Mouse (Mus musculus) lung, postnatal 36 days (tissue): ENCODE measurements at regions not wholly inside any gene's neighbourhood (a gene's known extent, or its start where the extent isn't known, plus 50 kb on each side); places are given as distances from the start of the nearest gene placed in this dataset.
A peak's percentile ranks its signal among the peaks of the same experiment; 100 is the strongest.
"Not testable (repeated sequence)": the region's sequence is repeated elsewhere in the genome, so short reads cannot be mapped to it uniquely, and the experiment has no call there.

Source experiments
- DNase-seq: peaks from one replicate; pipeline ENCODE4 v3.0.0; 2022; ENCODE audit warnings: mixed read lengths

GRCm38 (mm10) chr2:100918122-100918521 is 706.4 kb upstream of the Rag2 start:
- DNase-seq, result no peak

DNA sequence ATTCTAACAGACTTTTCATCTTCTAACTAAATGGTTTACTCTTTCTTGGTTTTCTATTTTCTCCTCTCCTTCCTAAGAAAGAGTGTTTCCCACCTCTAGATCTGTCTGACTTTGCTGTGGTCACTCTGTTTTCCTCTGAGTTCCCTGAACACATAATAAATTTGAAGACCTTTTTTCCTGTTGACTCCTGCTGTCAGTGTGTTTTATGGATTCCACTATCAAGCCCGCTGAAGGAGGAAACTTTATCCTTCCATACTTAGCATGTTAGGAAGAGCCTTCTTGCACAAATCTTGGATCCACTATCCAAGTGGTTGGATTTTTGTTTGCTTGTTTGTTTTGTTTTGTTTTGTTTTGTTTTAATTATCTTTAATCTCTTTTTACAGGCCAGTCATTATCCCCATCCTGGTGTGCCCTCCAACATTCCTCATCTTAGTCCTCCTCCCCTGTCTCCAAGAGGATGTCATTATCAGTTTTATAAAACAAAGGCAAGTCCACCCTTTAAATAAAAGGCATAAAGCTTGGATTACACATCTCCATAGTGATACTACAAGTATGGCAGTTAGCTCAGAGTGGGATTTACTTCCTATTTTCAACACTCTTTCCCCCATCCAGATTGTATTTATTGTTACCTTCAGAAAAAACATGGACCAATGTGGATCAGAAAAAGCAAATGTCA is 704.8 kb upstream of the Rag2 start:
- DNase-seq, result no peak

DNA sequence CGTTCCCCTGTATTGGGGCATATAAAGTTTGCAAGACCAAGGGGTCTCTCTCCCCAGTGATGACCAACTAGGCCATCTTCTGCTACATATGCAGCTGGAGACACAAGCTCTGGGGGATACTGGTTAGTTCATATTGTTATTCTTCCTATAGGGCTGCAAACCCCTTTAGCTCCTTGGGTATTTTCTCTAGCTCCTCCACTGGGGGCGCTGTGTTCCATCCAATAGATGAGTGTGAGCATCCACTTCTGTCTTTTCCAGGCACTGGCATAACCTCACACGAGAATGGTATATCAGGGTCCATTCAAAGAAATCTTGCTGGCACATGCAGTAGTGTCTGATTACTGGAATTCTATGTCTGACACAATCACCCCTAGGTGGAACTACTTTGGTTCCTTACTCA is 675.9 kb upstream of the Rag2 start:
- not testable (repeated sequence) for DNase-seq

GRCm38 (mm10) chr2:100959412-100959811 is 665.1 kb upstream of the Rag2 start:
- DNase-seq, result no peak

DNA sequence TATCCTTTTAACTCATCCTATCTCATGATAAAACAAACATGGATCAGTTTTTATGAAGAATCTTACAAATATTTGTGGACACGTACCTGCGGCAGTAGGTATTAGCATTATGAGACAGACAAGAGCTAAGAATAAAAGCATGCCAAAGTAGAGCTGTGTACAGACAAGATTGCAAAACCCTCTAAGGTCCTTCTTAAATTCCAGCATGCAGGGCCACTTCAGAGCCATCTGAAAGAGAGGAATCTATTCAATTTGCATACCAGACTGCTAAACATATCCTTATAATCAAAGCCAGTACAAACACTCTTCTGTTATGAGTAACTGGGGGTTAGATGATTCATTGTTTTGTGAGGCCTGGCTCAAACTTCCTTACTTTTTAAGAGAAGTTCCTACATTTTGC is 659.9 kb upstream of the Rag2 start:
- no peak for DNase-seq

- DNase-seq, result no peak
Measured at GRCm38 (mm10) chr2:100977202-100977601, 647.3 kb upstream of the Rag2 start.

- no peak for DNase-seq
Measured at GRCm38 (mm10) chr2:100982362-100982761, 642.2 kb upstream of the Rag2 start.

DNA sequence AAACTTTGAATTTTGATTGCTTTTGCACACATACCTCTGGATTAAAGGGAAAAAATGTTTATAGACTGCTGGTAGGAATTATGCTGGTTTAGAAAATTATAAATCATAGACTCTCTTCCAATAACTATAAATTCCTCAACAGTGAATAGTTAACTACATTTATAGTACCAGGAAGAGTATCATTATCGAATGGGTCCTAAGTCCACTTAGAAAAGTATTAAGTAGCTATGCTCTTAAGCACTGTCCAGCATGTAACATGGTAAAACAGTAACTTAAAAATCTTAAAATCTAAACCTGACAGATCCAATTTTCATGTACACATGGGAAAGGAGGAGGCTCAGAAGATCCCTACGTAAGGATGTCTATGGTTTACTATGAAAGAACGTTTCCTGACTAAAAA is 609.2 kb upstream of the Rag2 start:
- DNase-seq, result no peak

DNA sequence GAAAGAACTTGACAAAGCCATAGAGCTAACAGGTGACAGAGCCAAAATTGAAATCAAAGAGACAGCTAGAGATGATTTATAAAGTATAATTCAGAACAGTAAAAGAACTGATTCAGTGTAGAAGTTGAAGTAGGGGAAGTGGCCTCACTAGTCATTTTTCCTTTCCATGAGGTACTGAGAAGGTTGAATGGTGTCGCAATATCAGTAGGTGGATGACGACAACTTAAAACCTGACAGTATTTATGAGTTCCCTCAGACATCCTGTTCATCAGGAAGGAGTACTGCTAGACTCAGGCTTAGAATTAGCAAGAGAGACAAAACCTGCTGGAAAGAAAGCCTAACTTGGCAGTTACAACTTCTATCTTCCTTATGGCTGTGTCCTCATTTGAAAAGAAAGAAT is 605.1 kb upstream of the Rag2 start:
- no peak for DNase-seq

GRCm38 (mm10) chr2:101021515-101021914 is 603.0 kb upstream of the Rag2 start:
- DNase-seq, result no peak

DNA sequence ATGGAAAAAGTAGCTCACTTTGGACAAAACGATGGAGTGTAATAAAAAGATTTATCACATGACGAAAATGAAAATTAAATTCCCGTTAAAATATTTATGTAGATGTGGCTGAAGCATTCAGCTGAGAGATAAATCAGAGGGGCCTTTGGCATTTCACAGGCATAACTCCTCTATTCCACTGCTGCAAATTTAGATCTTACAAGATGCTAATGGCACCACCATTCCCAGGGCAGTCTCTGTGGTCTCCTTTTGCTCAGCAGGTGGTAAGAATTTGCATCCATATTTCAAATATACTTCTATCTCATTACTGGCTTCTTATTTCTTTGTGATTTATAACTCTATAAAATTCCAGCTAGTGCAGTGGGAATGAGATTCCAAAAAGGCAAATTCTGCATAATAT is 581.5 kb upstream of the Rag2 start:
- no peak for DNase-seq

- DNase-seq, result no peak
Measured at GRCm38 (mm10) chr2:101062939-101063338, 561.6 kb upstream of the Rag2 start.

DNA sequence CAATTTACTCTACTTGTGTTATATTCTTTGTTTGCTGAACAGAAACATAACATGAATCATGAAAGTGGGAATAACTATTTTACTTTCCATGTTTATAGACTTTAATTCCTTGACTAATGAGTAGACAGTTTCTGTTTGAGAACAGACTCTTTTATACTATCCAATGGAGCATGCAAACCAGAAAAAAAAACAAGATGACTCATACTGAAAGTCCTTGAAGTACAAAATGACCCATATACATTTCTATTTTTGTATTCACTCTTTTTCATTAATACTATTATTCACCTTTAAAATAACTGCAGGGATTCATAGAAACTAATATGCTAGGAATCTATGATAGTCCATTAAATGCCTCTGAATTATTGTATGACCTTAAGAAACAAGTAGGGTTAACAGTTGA is 549.5 kb upstream of the Rag2 start:
- no peak for DNase-seq

- DNase-seq, result no peak
Measured at GRCm38 (mm10) chr2:101080231-101080630, 544.3 kb upstream of the Rag2 start.

GRCm38 (mm10) chr2:101083813-101084212 is 540.7 kb upstream of the Rag2 start:
- DNase-seq, result no peak

DNA sequence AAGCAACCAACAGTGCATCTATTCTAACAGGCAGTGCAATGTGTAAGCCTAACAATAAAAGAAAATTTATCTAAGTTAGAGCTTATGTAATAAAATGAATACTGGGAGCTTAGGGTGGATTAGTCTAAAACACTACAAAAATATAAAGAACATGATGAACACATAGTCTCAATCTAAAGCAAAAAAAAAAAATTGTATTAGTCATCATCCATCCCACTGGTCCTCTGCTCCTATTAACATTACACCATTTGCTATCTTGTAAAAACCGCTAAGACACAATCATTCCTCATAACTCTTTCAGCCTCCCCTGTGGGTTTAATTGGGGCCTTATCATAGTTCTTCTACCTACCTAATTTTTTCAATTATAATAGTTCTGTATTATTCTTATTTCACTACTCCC is 539.9 kb upstream of the Rag2 start:
- no peak for DNase-seq

DNA sequence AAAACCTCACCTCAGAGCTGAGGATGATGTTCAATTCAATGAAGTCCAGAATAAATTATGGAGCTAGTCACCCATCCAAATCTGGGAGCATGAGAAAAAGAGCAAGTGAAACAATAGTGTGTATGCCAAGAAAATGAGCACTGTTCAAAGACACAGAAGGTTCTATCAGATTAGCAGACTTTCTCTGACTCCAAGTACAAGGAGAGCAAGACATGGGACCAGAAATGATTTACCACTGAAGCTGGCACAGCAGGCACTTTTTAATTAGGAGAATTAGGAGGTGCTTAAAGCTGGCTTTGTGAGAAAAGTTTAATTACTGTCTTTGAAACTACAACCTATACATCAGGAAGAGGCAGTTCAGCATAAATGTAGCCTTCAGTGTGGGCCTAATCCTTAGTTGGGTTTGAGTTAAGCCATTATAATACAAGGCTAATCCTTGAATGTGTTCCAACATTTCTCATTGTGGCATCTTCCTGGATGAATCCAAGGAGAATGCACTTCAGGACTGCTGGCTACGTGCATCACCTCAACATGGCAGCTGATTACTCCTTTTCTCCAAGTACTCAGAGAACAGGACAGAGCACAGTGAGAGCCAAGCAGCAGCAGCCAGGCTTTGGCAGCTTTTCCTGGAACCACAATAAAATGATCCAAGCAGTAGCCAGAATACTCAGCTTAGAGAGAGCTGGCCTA is 517.2 kb upstream of the Rag2 start:
- DNase-seq, result no peak

- no peak for DNase-seq
Measured at GRCm38 (mm10) chr2:101136867-101137266, 487.7 kb upstream of the Rag2 start.

- DNase-seq, result no peak
Measured at GRCm38 (mm10) chr2:101139931-101140330, 484.6 kb upstream of the Rag2 start.

DNA sequence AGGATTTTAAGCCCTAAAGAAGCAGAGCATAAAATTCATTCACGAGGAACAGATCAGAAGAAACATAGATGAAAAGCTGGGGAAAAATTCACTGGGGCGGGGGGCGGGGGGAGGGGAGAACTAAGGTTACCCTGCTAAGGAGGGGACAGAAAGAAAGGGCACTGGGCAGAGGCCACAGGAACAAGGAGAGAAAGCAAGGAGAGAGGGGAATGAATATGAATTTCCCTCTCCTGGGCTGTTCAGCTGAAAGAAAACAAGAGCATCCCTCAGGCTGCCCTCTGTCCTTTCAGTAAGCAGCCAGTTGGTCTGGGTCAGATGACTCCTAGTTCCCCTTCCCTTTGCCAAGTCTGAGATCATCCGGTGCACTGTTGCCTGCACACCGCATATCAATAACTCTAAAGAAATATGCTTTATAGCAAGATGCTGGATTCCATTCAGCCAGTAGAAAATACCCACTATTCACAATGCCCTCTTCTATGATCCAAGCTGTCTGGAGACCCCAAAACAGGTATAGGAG is 467.7 kb upstream of the Rag2 start:
- DNase-seq, result no peak

GRCm38 (mm10) chr2:101159276-101159675 is 465.2 kb upstream of the Rag2 start:
- DNase-seq, result peak; percentile 25

DNA sequence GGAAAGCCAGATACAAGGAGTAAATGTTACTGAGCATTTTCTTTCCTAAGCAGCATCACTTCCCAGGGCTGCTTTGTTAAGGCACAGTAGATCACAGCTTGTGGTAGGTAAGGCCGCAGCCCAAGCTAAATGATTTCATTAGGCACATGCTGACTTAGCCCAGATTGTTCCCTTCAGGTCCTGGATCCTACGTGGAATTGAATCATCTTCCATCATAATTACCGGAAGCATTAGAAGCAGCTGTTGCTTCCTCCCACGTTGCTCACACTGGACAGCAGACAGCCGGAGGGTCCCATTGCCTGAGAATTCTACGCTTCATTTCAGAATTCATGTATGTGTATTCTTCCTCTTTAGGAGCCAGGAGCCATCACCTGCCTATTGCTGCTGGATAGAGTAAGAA is 458.6 kb upstream of the Rag2 start:
- no peak for DNase-seq

GRCm38 (mm10) chr2:101172806-101173205 is 451.7 kb upstream of the Rag2 start:
- no peak for DNase-seq

- DNase-seq, result peak; percentile 21
Measured at GRCm38 (mm10) chr2:101175124-101175523, 449.4 kb upstream of the Rag2 start.

GRCm38 (mm10) chr2:101206637-101207036 is 417.9 kb upstream of the Rag2 start:
- DNase-seq, result no peak
